Mouse (Mus musculus) forebrain, embryonic 11.5 days (tissue): ENCODE data around the gene Dhx8. TPM values are rescaled to one million over a fixed set of nuclear protein-coding genes. Genes with fewer than 3 reads are reported as not detected.

Experiments
- ATAC-seq: fragments of 200-750 bp; cut with Nextera tagmentation; replicated peaks from 2 replicates; pipeline ENCODE4 v1.8.0; 2017; ENCODE audit warnings: moderate TSS enrichment; ENCODE audit not compliant: low FRiP score
- DNase-seq: peaks from one replicate; pipeline ENCODE4 v3.0.0-alpha.2; 2017; ENCODE audit warnings: low spot score
- H3K27ac ChIP-seq: fragments of 300-500 bp; sonication (generic); 2 replicates; pipeline ENCODE4 v1.5.1; 2014; ENCODE audit warnings: low read depth, low read length
- H3K27me3 ChIP-seq: fragments of 300-500 bp; sonication (generic); 2 replicates; pipeline ENCODE4 v1.6.1; 2014; ENCODE audit warnings: mild to moderate bottlenecking, low read length, mixed read lengths; ENCODE audit not compliant: control insufficient read depth, insufficient read depth
- H3K36me3 ChIP-seq: fragments of 300-500 bp; sonication (generic); 2 replicates; pipeline ENCODE4 v1.6.1; 2014; ENCODE audit warnings: mild to moderate bottlenecking, low read length, moderate library complexity, mixed read lengths; ENCODE audit not compliant: control insufficient read depth, insufficient read depth
- H3K4me1 ChIP-seq: fragments of 300-500 bp; sonication (generic); replicated peaks from 2 replicates; pipeline ENCODE4 v1.6.1; 2014; ENCODE audit warnings: low read length, mixed read lengths; ENCODE audit not compliant: control insufficient read depth, insufficient read depth
- H3K4me2 ChIP-seq: fragments of 300-500 bp; sonication (generic); 2 replicates; pipeline ENCODE4 v1.6.1; 2014; ENCODE audit warnings: low read depth, mild to moderate bottlenecking, low read length, moderate library complexity, mixed read lengths; ENCODE audit not compliant: severe bottlenecking
- H3K4me3 ChIP-seq: fragments of 300-500 bp; sonication (generic); 2 replicates; pipeline ENCODE4 v1.5.1; 2014; ENCODE audit warnings: low read depth, low read length
- H3K9ac ChIP-seq: fragments of 300-500 bp; sonication (generic); 2 replicates; pipeline ENCODE4 v1.6.1; 2014; ENCODE audit warnings: low read length
- H3K9me3 ChIP-seq: fragments of 300-500 bp; sonication (generic); 2 replicates; pipeline ENCODE4 v1.6.1; 2016; ENCODE audit warnings: low read length, mixed read lengths; ENCODE audit not compliant: control insufficient read depth
- WGBS: fragments of 180-500 bp; shearing (Covaris S2); extraction: QIAGEN DNeasy Blood & Tissue Kit; methylation state at CpG from one replicate; pipeline ENCODE4 v1.1.7; 2014; 5-methylcytosine and 5-hydroxymethylcytosine counted together
- polyA plus RNA-seq: library from polyadenylated mRNA; unstranded; fragments of >200 nt; fragmentation: Nextera tagmentation; extraction: Ambion mirVana; gene quantifications from 2 replicates; pipeline ENCODE4 v1.2.1, GENCODE M21; 2014

The Dhx8 gene
- polyA plus RNA-seq, 1 experiment from 2014 or later = 43.6 TPM

- Histone ChIP-seq H3K4me3 (peak overlapping the region; percentile 47), H3K27me3 (peaks cover 58% of the 10 kb centered on the region), H3K9me3 (no peaks in the 10 kb centered on the region), H3K36me3 (no peaks in the 10 kb centered on the region), H3K4me2 (peak overlapping the region; percentile 93), H3K27ac (no peak overlapping the region), H3K4me1 (peaks cover 6% of the 10 kb centered on the region; the same call in 1 of the 2 replicates), H3K9ac (0 out of 2 replicates have a peak overlapping the region, but pooled peaks have one; percentile 60)
- no peak for ATAC-seq
- no peak for DNase-seq
- 23% methylated on average over 9 of the region's 9 CpGs for WGBS
Observed at GRCm38 (mm10) chr11:101783584-101783983, 50.9 kb downstream of the Dhx8 start.

GRCm38 (mm10) chr11:101784072-101784471 is 51.4 kb downstream of the Dhx8 start:
- peaks cover 59% of the 10 kb centered on the region for H3K27me3 ChIP-seq
- 2% methylated on average over 19 of the region's 19 CpGs for WGBS
- peak overlapping the region; percentile 93 for H3K4me2 ChIP-seq
- H3K4me1 ChIP-seq = peaks cover 6% of the 10 kb centered on the region; the same call in 1 of the 2 replicates
- no peaks in the 10 kb centered on the region for H3K36me3 ChIP-seq
- H3K4me3 ChIP-seq = peak overlapping the region; percentile 47
- H3K27ac ChIP-seq = peak overlapping the region; percentile 41; the same call in 1 of the 2 replicates
- ATAC-seq (no peak), DNase-seq (no peak)
- H3K9me3 ChIP-seq = no peaks in the 10 kb centered on the region
- H3K9ac ChIP-seq = peak overlapping the region; percentile 60

- Histone ChIP-seq H3K4me1 (peaks cover 6% of the 10 kb centered on the region; the same call in 1 of the 2 replicates), H3K27me3 (peaks cover 59% of the 10 kb centered on the region), H3K4me3 (peak overlapping the region; percentile 47), H3K27ac (peak overlapping the region; percentile 41; the same call in 1 of the 2 replicates), H3K4me2 (peak overlapping the region; percentile 93), H3K9me3 (no peaks in the 10 kb centered on the region), H3K36me3 (no peaks in the 10 kb centered on the region), H3K9ac (peak overlapping the region; percentile 60)
- DNase-seq (peak; percentile 79), ATAC-seq (peak; percentile 72)
- under 1% methylated on average over 61 of the region's 67 CpGs for WGBS
Observed at GRCm38 (mm10) chr11:101784488-101785142, 51.9 kb downstream of the Dhx8 start.

- H3K4me3 ChIP-seq = peak within 1 kb of the TSS; percentile 47
Observed at GRCm38 (mm10) chr11:101785143-101785851, 52.6 kb downstream of the Dhx8 start, which contains the start of gene Etv4. Gene Etv4, minus strand, starts transcription at chr11:101785371.

GRCm38 (mm10) chr11:101785852-101786205 is 53.1 kb downstream of the Dhx8 start:
- peak overlapping the region; percentile 20 for H3K4me3 ChIP-seq
- no peaks in the 10 kb centered on the region for H3K9me3 ChIP-seq
- no peaks in the 10 kb centered on the region for H3K36me3 ChIP-seq
- ATAC-seq (0 out of 2 replicates have a peak, but pooled peaks have one; percentile 5), DNase-seq (no peak)
- peaks cover 8% of the 10 kb centered on the region; the same call in 1 of the 2 replicates for H3K4me1 ChIP-seq
- 8% methylated on average over 7 of the region's 7 CpGs for WGBS
- H3K27ac ChIP-seq = no peak overlapping the region
- H3K27me3 ChIP-seq = peaks cover 53% of the 10 kb centered on the region
- H3K4me2 ChIP-seq = peak overlapping the region; percentile 52
- no peak overlapping the region for H3K9ac ChIP-seq

More at GRCm38 (mm10) chr11:101785143-101785851, 52.6 kb downstream of the Dhx8 start, which contains the start of gene Etv4:
- ATAC-seq (peak; percentile 94), DNase-seq (peak; percentile 97)
- H3K9ac ChIP-seq = peak within 1 kb of the TSS; percentile 60
- peak within 1 kb of the TSS; percentile 93 for H3K4me2 ChIP-seq
- WGBS = under 1% methylated on average over 35 of the region's 35 CpGs
- no peaks in the 10 kb centered on the region for H3K36me3 ChIP-seq
- H3K9me3 ChIP-seq = no peaks in the 10 kb centered on the region
- peaks cover 57% of the 10 kb centered on the region for H3K27me3 ChIP-seq
- peaks cover 6% of the 10 kb centered on the region; the same call in 1 of the 2 replicates for H3K4me1 ChIP-seq
- peak within 1 kb of the TSS; percentile 41; the same call in 1 of the 2 replicates for H3K27ac ChIP-seq

- Histone ChIP-seq H3K9ac (no peak overlapping the region), H3K27ac (no peak overlapping the region), H3K4me3 (no peak overlapping the region), H3K4me2 (no peak overlapping the region), H3K4me1 (peaks cover 8% of the 10 kb centered on the region; the same call in 1 of the 2 replicates), H3K9me3 (no peaks in the 10 kb centered on the region), H3K27me3 (peaks cover 53% of the 10 kb centered on the region), H3K36me3 (no peaks in the 10 kb centered on the region)
- 65% methylated on average over 7 of the region's 7 CpGs for WGBS
- DNase-seq = no peak
- no peak for ATAC-seq
Observed at GRCm38 (mm10) chr11:101786651-101787050, 53.9 kb downstream of the Dhx8 start.

GRCm38 (mm10) chr11:101787432-101787831 is 54.7 kb downstream of the Dhx8 start:
- Histone ChIP-seq H3K36me3 (no peaks in the 10 kb centered on the region), H3K4me1 (peaks cover 8% of the 10 kb centered on the region; the same call in 1 of the 2 replicates)
- 94% methylated on average over 1 of the region's 1 CpGs for WGBS

GRCm38 (mm10) chr11:101790811-101791526 is 58.2 kb downstream of the Dhx8 start:
- Histone ChIP-seq H3K27me3 (peaks cover 18% of the 10 kb centered on the region), H3K4me1 (peaks cover 2% of the 10 kb centered on the region; the same call in 1 of the 2 replicates), H3K36me3 (no peaks in the 10 kb centered on the region), H3K9me3 (no peaks in the 10 kb centered on the region), H3K4me2 (no peak overlapping the region), H3K4me3 (no peak overlapping the region), H3K27ac (no peak overlapping the region), H3K9ac (no peak overlapping the region)
- no peak for DNase-seq
- WGBS = 43% methylated on average over 19 of the region's 19 CpGs
- no peak for ATAC-seq

More at GRCm38 (mm10) chr11:101787432-101787831, 54.7 kb downstream of the Dhx8 start:
- peaks cover 49% of the 10 kb centered on the region for H3K27me3 ChIP-seq
- H3K9me3 ChIP-seq = no peaks in the 10 kb centered on the region
- H3K4me2 ChIP-seq = no peak overlapping the region
- DNase-seq = no peak
- ATAC-seq = no peak
- H3K4me3 ChIP-seq = no peak overlapping the region
- H3K27ac ChIP-seq = no peak overlapping the region
- no peak overlapping the region for H3K9ac ChIP-seq
